Mouse (Mus musculus) midbrain, embryonic 15.5 days (tissue): ENCODE data around the gene Ccdc34. TPM values are rescaled to one million over a fixed set of nuclear protein-coding genes. Genes with fewer than 3 reads are reported as not detected.

Experiments used
- ATAC-seq: fragments of 200-750 bp; cut with Nextera tagmentation; replicated peaks from 2 replicates; pipeline ENCODE4 v1.8.0; 2017; ENCODE audit warnings: moderate TSS enrichment
- H3K27ac ChIP-seq: fragments of 300-500 bp; sonication (generic); 2 replicates; pipeline ENCODE4 v1.5.1; 2015; ENCODE audit warnings: mild to moderate bottlenecking, inconsistent platforms
- H3K27me3 ChIP-seq: fragments of 300-500 bp; sonication (generic); replicated peaks from 2 replicates; pipeline ENCODE4 v1.6.1; 2015; ENCODE audit warnings: inconsistent platforms
- H3K36me3 ChIP-seq: fragments of 300-500 bp; sonication (generic); replicated peaks from 2 replicates; pipeline ENCODE4 v1.6.1; 2015; ENCODE audit warnings: inconsistent platforms
- H3K4me1 ChIP-seq: fragments of 300-500 bp; sonication (generic); 2 replicates; pipeline ENCODE4 v1.6.1; 2015; ENCODE audit warnings: inconsistent platforms
- H3K4me2 ChIP-seq: fragments of 300-500 bp; sonication (generic); 2 replicates; pipeline ENCODE4 v1.6.1; 2015; ENCODE audit warnings: inconsistent platforms, mild to moderate bottlenecking, moderate library complexity
- H3K4me3 ChIP-seq: fragments of 300-500 bp; sonication (generic); 2 replicates; pipeline ENCODE4 v1.5.1; 2015; ENCODE audit warnings: mild to moderate bottlenecking, inconsistent platforms
- H3K9ac ChIP-seq: fragments of 300-500 bp; sonication (generic); 2 replicates; pipeline ENCODE4 v1.6.1; 2015; ENCODE audit warnings: mild to moderate bottlenecking, inconsistent platforms
- H3K9me3 ChIP-seq: fragments of 300-500 bp; sonication (generic); 2 replicates; pipeline ENCODE4 v1.6.1; 2016; ENCODE audit warnings: inconsistent platforms
- WGBS: fragments of 180-500 bp; shearing (Covaris S2); methylation state at CpG from one replicate; pipeline ENCODE4 v1.1.7; 2015; ENCODE audit warnings: mixed read lengths; 5-methylcytosine and 5-hydroxymethylcytosine counted together
- polyA plus RNA-seq: library from polyadenylated mRNA; unstranded; fragments of >200 nt; fragmentation: Nextera tagmentation; extraction: Ambion mirVana; gene quantifications from 2 replicates; pipeline ENCODE4 v1.2.1, GENCODE M21; 2015

Ccdc34 gene
- polyA plus RNA-seq, 1 experiment from 2014 or later = 29.8 TPM

GRCm38 (mm10) chr2:110173818-110174247 is 156.2 kb downstream of the Ccdc34 start:
- WGBS = 34% methylated on average over 7 of the region's 7 CpGs
- H3K4me1 ChIP-seq = peaks cover 6% of the 10 kb centered on the region; the same call in 1 of the 2 replicates
- H3K4me3 ChIP-seq = no peak overlapping the region
- no peaks in the 10 kb centered on the region for H3K27me3 ChIP-seq
- no peak overlapping the region for H3K4me2 ChIP-seq
- peak; percentile 84 for ATAC-seq
- no peak overlapping the region for H3K9ac ChIP-seq
- 0 out of 2 replicates have a peak overlapping the region, but pooled peaks have one; percentile 17 for H3K27ac ChIP-seq
- H3K36me3 ChIP-seq = no peaks in the 10 kb centered on the region
- no peaks in the 10 kb centered on the region for H3K9me3 ChIP-seq

GRCm38 (mm10) chr2:110176761-110177400 is 159.3 kb downstream of the Ccdc34 start:
- Histone ChIP-seq H3K4me2 (no peak overlapping the region), H3K36me3 (no peaks in the 10 kb centered on the region), H3K4me3 (no peak overlapping the region), H3K9me3 (no peaks in the 10 kb centered on the region), H3K27me3 (no peaks in the 10 kb centered on the region), H3K4me1 (peaks cover 14% of the 10 kb centered on the region; the same call in 1 of the 2 replicates), H3K9ac (no peak overlapping the region), H3K27ac (no peak overlapping the region)
- ATAC-seq = no peak
- 74% methylated on average over 2 of the region's 2 CpGs for WGBS

- no peaks in the 10 kb centered on the region for H3K9me3 ChIP-seq
- WGBS = 78% methylated on average over 2 of the region's 2 CpGs
- peaks cover 14% of the 10 kb centered on the region; the same call in 1 of the 2 replicates for H3K4me1 ChIP-seq
- no peak overlapping the region for H3K27ac ChIP-seq
- H3K4me2 ChIP-seq = no peak overlapping the region
- H3K36me3 ChIP-seq = no peaks in the 10 kb centered on the region
- ATAC-seq = no peak
- no peak overlapping the region for H3K9ac ChIP-seq
- H3K27me3 ChIP-seq = no peaks in the 10 kb centered on the region
- H3K4me3 ChIP-seq = no peak overlapping the region
Observed at GRCm38 (mm10) chr2:110177406-110177805, 159.8 kb downstream of the Ccdc34 start.

- Histone ChIP-seq H3K27ac (no peak overlapping the region), H3K4me1 (peaks cover 14% of the 10 kb centered on the region; the same call in 1 of the 2 replicates), H3K9ac (no peak overlapping the region), H3K4me3 (no peak overlapping the region), H3K9me3 (no peaks in the 10 kb centered on the region), H3K4me2 (no peak overlapping the region), H3K27me3 (no peaks in the 10 kb centered on the region), H3K36me3 (no peaks in the 10 kb centered on the region)
- ATAC-seq = peak; percentile 51; the same call in 1 of the 2 replicates
- WGBS = 40% methylated on average over 7 of the region's 7 CpGs
Observed at GRCm38 (mm10) chr2:110177879-110178278, 160.3 kb downstream of the Ccdc34 start.

- H3K9me3 ChIP-seq = no peaks in the 10 kb centered on the region
- WGBS = 40% methylated on average over 10 of the region's 10 CpGs
- H3K4me1 ChIP-seq = peaks cover 8% of the 10 kb centered on the region; the same call in 1 of the 2 replicates
- peak; percentile 54 for ATAC-seq
- H3K27ac ChIP-seq = no peak overlapping the region
- H3K27me3 ChIP-seq = no peaks in the 10 kb centered on the region
- H3K4me3 ChIP-seq = no peak overlapping the region
- no peak overlapping the region for H3K4me2 ChIP-seq
- no peaks in the 10 kb centered on the region for H3K36me3 ChIP-seq
- no peak overlapping the region for H3K9ac ChIP-seq
Observed at GRCm38 (mm10) chr2:110179669-110180315, 162.2 kb downstream of the Ccdc34 start.

- no peaks in the 10 kb centered on the region for H3K27me3 ChIP-seq
- ATAC-seq = no peak
- 78% methylated on average over 7 of the region's 7 CpGs for WGBS
- no peak overlapping the region for H3K4me3 ChIP-seq
- no peak overlapping the region for H3K9ac ChIP-seq
- no peak overlapping the region for H3K27ac ChIP-seq
- no peaks in the 10 kb centered on the region for H3K9me3 ChIP-seq
- peaks cover 8% of the 10 kb centered on the region; the same call in 1 of the 2 replicates for H3K4me1 ChIP-seq
- H3K36me3 ChIP-seq = no peaks in the 10 kb centered on the region
- H3K4me2 ChIP-seq = no peak overlapping the region
Observed at GRCm38 (mm10) chr2:110180316-110180670, 162.7 kb downstream of the Ccdc34 start.

GRCm38 (mm10) chr2:110181666-110182065 is 164.0 kb downstream of the Ccdc34 start:
- H3K4me2 ChIP-seq = no peak overlapping the region
- no peak overlapping the region for H3K4me3 ChIP-seq
- ATAC-seq = no peak
- WGBS = 69% methylated on average over 6 of the region's 6 CpGs
- H3K27me3 ChIP-seq = no peaks in the 10 kb centered on the region
- H3K36me3 ChIP-seq = no peaks in the 10 kb centered on the region
- H3K27ac ChIP-seq = no peak overlapping the region
- H3K4me1 ChIP-seq = peaks cover 8% of the 10 kb centered on the region; the same call in 1 of the 2 replicates
- no peak overlapping the region for H3K9ac ChIP-seq
- no peaks in the 10 kb centered on the region for H3K9me3 ChIP-seq

GRCm38 (mm10) chr2:110182248-110182647 is 164.6 kb downstream of the Ccdc34 start:
- WGBS = 54% methylated on average over 6 of the region's 6 CpGs
- no peaks in the 10 kb centered on the region for H3K36me3 ChIP-seq
- H3K9ac ChIP-seq = no peak overlapping the region
- no peaks in the 10 kb centered on the region for H3K27me3 ChIP-seq
- no peak overlapping the region for H3K4me3 ChIP-seq
- H3K9me3 ChIP-seq = no peaks in the 10 kb centered on the region
- peak; percentile 53; the same call in 1 of the 2 replicates for ATAC-seq
- H3K4me1 ChIP-seq = peaks cover 8% of the 10 kb centered on the region; the same call in 1 of the 2 replicates
- no peak overlapping the region for H3K4me2 ChIP-seq
- H3K27ac ChIP-seq = no peak overlapping the region

- no peak overlapping the region for H3K4me2 ChIP-seq
- H3K27me3 ChIP-seq = no peaks in the 10 kb centered on the region
- H3K36me3 ChIP-seq = no peaks in the 10 kb centered on the region
- H3K4me3 ChIP-seq = no peak overlapping the region
- no peak overlapping the region for H3K27ac ChIP-seq
- peaks cover 8% of the 10 kb centered on the region; the same call in 1 of the 2 replicates for H3K4me1 ChIP-seq
- WGBS = 43% methylated on average over 4 of the region's 4 CpGs
- no peak for ATAC-seq
- no peak overlapping the region for H3K9ac ChIP-seq
- no peaks in the 10 kb centered on the region for H3K9me3 ChIP-seq
Observed at GRCm38 (mm10) chr2:110182795-110183486, 165.3 kb downstream of the Ccdc34 start.

- H3K9ac ChIP-seq = no peak overlapping the region
- no peak for ATAC-seq
- no peaks in the 10 kb centered on the region for H3K9me3 ChIP-seq
- H3K27ac ChIP-seq = no peak overlapping the region
- H3K4me3 ChIP-seq = no peak overlapping the region
- H3K4me1 ChIP-seq = peaks cover 8% of the 10 kb centered on the region; the same call in 1 of the 2 replicates
- 97% methylated on average over 1 of the region's 1 CpGs for WGBS
- H3K27me3 ChIP-seq = no peaks in the 10 kb centered on the region
- no peak overlapping the region for H3K4me2 ChIP-seq
- no peaks in the 10 kb centered on the region for H3K36me3 ChIP-seq
Observed at GRCm38 (mm10) chr2:110184071-110184470, 166.5 kb downstream of the Ccdc34 start.

- H3K4me1 ChIP-seq = no peaks in the 10 kb centered on the region
- H3K4me2 ChIP-seq = no peak overlapping the region
- no peak overlapping the region for H3K9ac ChIP-seq
- H3K27me3 ChIP-seq = no peaks in the 10 kb centered on the region
- no peak for ATAC-seq
- H3K36me3 ChIP-seq = no peaks in the 10 kb centered on the region
- H3K9me3 ChIP-seq = no peaks in the 10 kb centered on the region
- no peak overlapping the region for H3K4me3 ChIP-seq
- 61% methylated on average over 6 of the region's 6 CpGs for WGBS
- H3K27ac ChIP-seq = no peak overlapping the region
Observed at GRCm38 (mm10) chr2:110186427-110186980, 168.9 kb downstream of the Ccdc34 start.
